Mouse (Mus musculus): ENCODE results near the gene Gm20388. TPM values are rescaled to one million over a fixed set of nuclear protein-coding genes. Genes with fewer than 3 reads are reported as not detected.

The Gm20388 gene
- polyA plus RNA-seq, 1 experiment from 2014 or later, result 5.5 TPM

DNA sequence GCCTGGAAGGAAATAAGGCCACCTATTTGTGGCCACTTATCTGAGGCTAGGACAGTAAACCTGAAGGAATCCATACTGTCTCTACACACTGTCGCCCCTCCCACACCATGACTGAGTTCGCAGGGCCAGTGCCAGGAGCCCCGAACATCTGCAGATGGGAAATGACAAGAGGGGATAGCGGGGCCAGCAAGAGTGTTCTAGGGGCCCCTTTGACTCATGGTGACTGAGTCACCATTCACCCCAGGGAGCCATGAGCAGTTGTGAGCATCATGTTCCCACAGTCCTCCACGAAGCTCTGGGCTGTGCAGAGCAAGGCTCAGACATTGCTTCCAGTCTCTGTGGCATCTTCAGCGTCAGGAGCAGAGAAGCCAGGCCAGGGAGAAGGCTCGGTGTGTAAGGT lies 2268.7 kb downstream of the Gm20388 start:
- no peaks in the 10 kb centered on the region for H3K9me3 ChIP-seq
- peaks cover 6% of the 10 kb centered on the region; the same call in 1 of the 2 replicates for H3K4me1 ChIP-seq
- H3K9ac ChIP-seq, result no peak overlapping the region
- H3K27ac ChIP-seq, result no peak overlapping the region
- no peak for ATAC-seq (ENCODE audit: borderline replicate concordance, extremely low read depth, low FRiP score, low TSS enrichment)
- no peak overlapping the region for H3K4me2 ChIP-seq
- 0 out of 2 replicates have a peak, but pooled peaks cover 9% of the 10 kb centered on the region for H3K27me3 ChIP-seq
- H3K36me3 ChIP-seq, result no peaks in the 10 kb centered on the region
- no peak overlapping the region for H3K4me3 ChIP-seq
- WGBS, result 71% methylated on average over 7 of the region's 7 CpGs

DNA sequence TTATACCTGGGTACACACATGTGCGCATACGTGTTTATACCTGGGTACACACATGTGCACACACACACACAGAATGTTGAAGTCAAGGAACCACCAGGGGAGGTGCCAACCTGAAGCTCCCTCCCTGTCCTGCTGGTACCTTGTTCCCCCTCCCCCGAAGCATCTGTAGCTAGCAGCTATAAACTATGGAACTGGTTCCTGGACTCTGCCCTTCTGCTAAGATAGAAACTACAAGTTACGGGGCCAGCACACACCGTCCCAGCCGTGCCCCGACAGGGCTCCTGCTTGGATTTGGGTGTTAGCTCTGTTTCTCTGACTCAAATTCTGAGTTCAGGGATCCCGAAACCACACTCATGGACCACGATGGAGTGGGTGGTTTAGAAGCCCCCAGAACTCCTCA lies 2269.5 kb downstream of the Gm20388 start:
- 88% methylated on average over 9 of the region's 9 CpGs for WGBS
- peaks cover 6% of the 10 kb centered on the region; the same call in 1 of the 2 replicates for H3K4me1 ChIP-seq
- H3K9ac ChIP-seq, result no peak overlapping the region
- no peaks in the 10 kb centered on the region for H3K36me3 ChIP-seq
- H3K4me3 ChIP-seq, result no peak overlapping the region
- no peak overlapping the region for H3K4me2 ChIP-seq
- ATAC-seq (ENCODE audit: borderline replicate concordance, extremely low read depth, low FRiP score, low TSS enrichment), result no peak
- H3K9me3 ChIP-seq, result no peaks in the 10 kb centered on the region
- 0 out of 2 replicates have a peak, but pooled peaks cover 9% of the 10 kb centered on the region for H3K27me3 ChIP-seq
- H3K27ac ChIP-seq, result no peak overlapping the region

DNA sequence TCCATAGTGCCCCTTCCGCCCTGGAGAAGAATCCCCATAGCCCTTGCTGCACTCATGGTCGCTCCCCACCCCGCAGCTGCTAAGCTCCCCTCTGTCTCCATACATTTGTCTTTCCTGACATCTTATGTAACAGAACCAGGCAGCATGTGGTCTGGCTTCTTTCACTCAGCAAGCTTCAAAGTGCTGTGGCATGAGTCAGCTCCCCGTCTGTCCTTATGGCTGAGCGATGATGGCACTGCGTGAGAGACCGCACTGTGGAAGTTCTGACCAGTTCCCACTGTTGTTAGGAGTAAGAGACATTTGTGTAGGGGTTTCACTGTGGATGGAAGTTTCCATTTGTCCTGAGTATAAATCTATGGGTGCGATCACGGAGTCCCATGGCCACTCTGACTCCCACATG lies 2270.8 kb downstream of the Gm20388 start:
- Histone ChIP-seq H3K4me2 (no peak overlapping the region), H3K27ac (no peak overlapping the region), H3K4me1 (peaks cover 6% of the 10 kb centered on the region; the same call in 1 of the 2 replicates), H3K36me3 (no peaks in the 10 kb centered on the region), H3K9me3 (no peaks in the 10 kb centered on the region), H3K27me3 (0 out of 2 replicates have a peak, but pooled peaks cover 9% of the 10 kb centered on the region), H3K4me3 (no peak overlapping the region), H3K9ac (no peak overlapping the region)
- no peak for ATAC-seq (ENCODE audit: borderline replicate concordance, extremely low read depth, low FRiP score, low TSS enrichment)
- 48% methylated on average over 9 of the region's 9 CpGs for WGBS

DNA sequence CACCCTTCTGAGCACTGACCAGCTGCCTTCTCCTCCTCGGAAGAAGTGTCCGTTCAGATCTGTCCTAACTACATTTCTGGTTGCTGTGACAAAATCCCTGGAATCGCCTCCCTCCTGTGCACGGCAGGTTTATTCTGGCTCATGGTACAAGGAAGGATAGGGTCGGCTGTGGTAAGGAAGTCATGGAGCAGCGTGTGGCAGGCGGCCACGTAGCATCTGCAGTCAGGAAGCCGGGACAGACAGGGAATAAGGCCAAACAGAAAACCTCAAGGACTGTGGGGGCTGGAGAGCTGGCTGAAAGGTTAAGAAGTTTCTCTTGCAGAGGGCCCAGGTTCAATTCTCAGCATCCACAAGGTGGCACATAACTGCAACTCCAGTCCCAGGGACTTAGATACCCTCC lies 2271.3 kb downstream of the Gm20388 start:
- ATAC-seq (ENCODE audit: borderline replicate concordance, extremely low read depth, low FRiP score, low TSS enrichment), result no peak

DNA sequence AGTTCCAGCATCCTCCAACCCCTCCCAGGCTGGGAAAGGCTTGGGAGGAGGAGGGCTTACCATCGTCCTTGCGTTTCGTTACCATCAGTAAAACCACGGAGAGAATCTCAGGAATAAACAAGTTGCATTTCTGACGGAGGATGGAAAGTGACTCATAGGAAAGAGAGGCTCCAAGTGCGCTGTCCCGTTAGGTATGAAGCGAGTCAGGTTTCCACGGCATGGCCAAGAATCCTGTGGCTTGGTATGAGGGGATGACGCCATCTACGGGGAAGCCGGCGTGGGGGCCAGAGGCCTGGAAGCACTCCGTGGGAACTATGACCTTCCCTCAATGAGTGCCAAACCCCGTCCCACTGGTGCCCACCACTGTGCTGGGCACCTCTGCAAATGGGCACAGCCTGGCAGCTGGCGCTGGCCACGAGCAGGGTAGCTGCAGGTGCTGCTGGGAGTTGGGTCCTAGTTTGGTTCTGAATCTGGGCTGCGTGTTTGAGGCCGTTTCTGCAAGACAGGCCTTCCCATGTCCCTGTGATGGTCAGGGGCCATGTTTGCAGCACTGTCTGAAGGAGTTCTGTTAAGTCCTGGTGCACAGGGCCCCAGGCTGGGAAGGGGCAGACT lies 2275.8 kb downstream of the Gm20388 start:
- no peak overlapping the region for H3K4me3 ChIP-seq
- ATAC-seq (ENCODE audit: borderline replicate concordance, extremely low read depth, low FRiP score, low TSS enrichment), result no peak
- H3K9me3 ChIP-seq, result no peaks in the 10 kb centered on the region
- 0 out of 2 replicates have a peak, but pooled peaks cover 6% of the 10 kb centered on the region for H3K27me3 ChIP-seq
- 79% methylated on average over 19 of the region's 19 CpGs for WGBS
- peaks cover 15% of the 10 kb centered on the region; the same call in 1 of the 2 replicates for H3K4me1 ChIP-seq
- H3K9ac ChIP-seq, result no peak overlapping the region
- H3K36me3 ChIP-seq, result no peaks in the 10 kb centered on the region
- no peak overlapping the region for H3K4me2 ChIP-seq
- H3K27ac ChIP-seq, result no peak overlapping the region

More for the DNA sequence above, 2271.3 kb downstream of the Gm20388 start:
- H3K4me3 ChIP-seq, result no peak overlapping the region
- H3K27me3 ChIP-seq, result 0 out of 2 replicates have a peak, but pooled peaks cover 9% of the 10 kb centered on the region
- 30% methylated on average over 9 of the region's 9 CpGs for WGBS
- H3K36me3 ChIP-seq, result no peaks in the 10 kb centered on the region
- no peak overlapping the region for H3K4me2 ChIP-seq
- H3K27ac ChIP-seq, result no peak overlapping the region
- H3K9ac ChIP-seq, result no peak overlapping the region
- no peaks in the 10 kb centered on the region for H3K9me3 ChIP-seq
- peaks cover 6% of the 10 kb centered on the region; the same call in 1 of the 2 replicates for H3K4me1 ChIP-seq

DNA sequence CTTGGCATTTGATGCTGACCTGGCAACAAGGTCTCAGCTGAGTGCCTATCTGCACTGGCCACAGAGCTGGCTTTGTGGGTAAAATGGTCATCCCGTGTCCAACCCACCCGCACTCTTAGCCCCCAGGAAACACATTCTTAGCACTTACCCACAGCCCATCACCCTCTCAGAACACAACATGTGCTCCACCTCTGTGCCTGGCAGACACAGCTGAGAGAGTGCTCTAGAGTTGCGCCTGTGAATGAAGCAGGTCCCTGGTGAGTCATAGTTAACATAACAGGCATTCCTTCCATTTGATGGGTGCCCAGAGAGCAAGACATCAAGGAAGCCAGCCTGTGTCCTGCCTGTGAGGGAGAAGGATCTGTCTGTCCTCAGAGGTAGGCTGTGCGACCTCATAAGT lies 2276.6 kb downstream of the Gm20388 start:
- Histone ChIP-seq H3K9me3 (no peaks in the 10 kb centered on the region), H3K27me3 (no peaks in the 10 kb centered on the region), H3K27ac (no peak overlapping the region), H3K36me3 (no peaks in the 10 kb centered on the region), H3K9ac (no peak overlapping the region), H3K4me3 (no peak overlapping the region), H3K4me2 (no peak overlapping the region), H3K4me1 (peaks cover 9% of the 10 kb centered on the region; the same call in 1 of the 2 replicates)
- 67% methylated on average over 4 of the region's 4 CpGs for WGBS
- no peak for ATAC-seq (ENCODE audit: borderline replicate concordance, extremely low read depth, low FRiP score, low TSS enrichment)

DNA sequence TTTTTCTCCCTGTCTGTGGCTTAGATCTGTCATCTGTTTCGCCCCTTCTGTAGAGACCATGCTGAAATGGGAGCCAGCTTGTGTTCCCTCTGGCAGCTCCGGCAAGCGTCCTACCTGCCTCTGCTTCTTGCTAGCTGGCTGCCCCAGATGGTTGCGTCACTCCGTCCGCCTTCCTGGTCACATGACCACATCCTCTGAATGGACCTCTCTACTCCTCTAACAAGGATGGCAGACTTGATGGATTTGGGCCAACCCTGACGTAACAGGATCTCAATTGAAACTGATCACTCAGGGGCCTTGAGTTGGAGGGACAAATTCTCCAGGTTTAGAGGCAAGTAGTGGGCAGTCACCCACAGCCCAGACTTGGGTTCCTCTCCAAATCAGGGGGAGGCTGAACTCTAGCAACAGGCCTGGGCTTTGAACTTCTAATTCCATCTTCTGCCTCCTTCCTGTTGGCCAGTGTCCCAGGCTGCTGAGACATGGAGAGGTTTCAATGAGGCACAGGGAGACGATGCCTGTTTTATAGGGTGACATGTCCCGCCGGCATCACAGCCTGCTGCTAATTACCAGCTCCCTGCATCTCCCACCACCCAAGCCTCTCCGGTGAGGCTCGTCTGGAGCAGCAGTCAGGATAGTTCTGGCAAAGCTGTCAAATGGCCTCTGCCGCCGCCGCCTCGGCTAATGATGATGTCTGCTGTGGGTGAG lies 2279.9 kb downstream of the Gm20388 start:
- Histone ChIP-seq H3K4me1 (peaks cover 24% of the 10 kb centered on the region), H3K9me3 (no peaks in the 10 kb centered on the region), H3K4me3 (no peak overlapping the region), H3K27ac (no peak overlapping the region), H3K4me2 (no peak overlapping the region), H3K27me3 (no peaks in the 10 kb centered on the region), H3K36me3 (no peaks in the 10 kb centered on the region), H3K9ac (no peak overlapping the region)
- 37% methylated on average over 16 of the region's 16 CpGs for WGBS
- ATAC-seq (ENCODE audit: borderline replicate concordance, extremely low read depth, low FRiP score, low TSS enrichment), result no peak

DNA sequence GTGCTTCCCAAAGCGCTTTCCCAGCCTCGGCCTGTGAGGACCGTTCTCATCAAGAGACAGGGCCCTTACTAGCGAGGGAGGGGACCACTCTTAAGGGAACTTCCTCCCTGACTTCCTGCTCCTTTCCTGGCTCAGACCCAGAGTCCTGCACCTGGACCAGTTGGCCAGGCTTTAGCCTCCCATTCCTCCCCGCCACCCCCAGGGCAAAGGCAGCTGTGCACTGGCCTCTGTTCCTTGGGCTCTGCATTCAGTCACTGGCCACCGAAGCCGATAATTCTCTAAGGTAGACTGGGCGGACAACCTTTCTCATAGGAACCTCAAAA lies 2280.4 kb downstream of the Gm20388 start:
- WGBS, result 58% methylated on average over 8 of the region's 8 CpGs
- H3K27ac ChIP-seq, result no peak overlapping the region

DNA sequence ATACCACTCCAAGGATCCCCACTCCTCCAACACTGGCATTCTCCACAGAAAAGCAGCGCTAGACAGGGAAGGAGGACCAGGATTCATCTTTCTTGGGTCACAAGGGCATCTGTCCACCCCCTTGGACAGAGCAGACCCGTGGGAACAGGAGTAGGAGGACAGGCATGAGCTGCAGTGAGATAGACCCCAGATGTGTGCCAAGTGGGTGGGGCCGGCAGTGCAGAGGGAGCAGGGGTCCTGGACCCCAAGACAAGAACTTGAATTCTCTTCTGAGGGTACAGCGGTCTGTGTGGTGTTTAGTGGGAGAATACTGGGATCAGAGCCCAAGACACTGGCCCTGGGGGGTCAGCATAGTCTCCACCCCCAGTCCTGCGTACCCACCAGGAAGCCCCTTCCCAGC lies 2282.1 kb downstream of the Gm20388 start:
- Histone ChIP-seq H3K9me3 (no peaks in the 10 kb centered on the region), H3K9ac (no peak overlapping the region), H3K4me3 (no peak overlapping the region), H3K36me3 (no peaks in the 10 kb centered on the region), H3K4me1 (peaks cover 24% of the 10 kb centered on the region), H3K4me2 (no peak overlapping the region), H3K27ac (no peak overlapping the region), H3K27me3 (no peaks in the 10 kb centered on the region)
- WGBS, result 67% methylated on average over 5 of the region's 5 CpGs
- ATAC-seq (ENCODE audit: borderline replicate concordance, extremely low read depth, low FRiP score, low TSS enrichment), result no peak

More for the DNA sequence above, 2280.4 kb downstream of the Gm20388 start:
- Histone ChIP-seq H3K9ac (no peak overlapping the region), H3K36me3 (no peaks in the 10 kb centered on the region), H3K27me3 (no peaks in the 10 kb centered on the region), H3K4me2 (no peak overlapping the region), H3K4me1 (peaks cover 24% of the 10 kb centered on the region), H3K4me3 (no peak overlapping the region), H3K9me3 (no peaks in the 10 kb centered on the region)
- no peak for ATAC-seq (ENCODE audit: borderline replicate concordance, extremely low read depth, low FRiP score, low TSS enrichment)

DNA sequence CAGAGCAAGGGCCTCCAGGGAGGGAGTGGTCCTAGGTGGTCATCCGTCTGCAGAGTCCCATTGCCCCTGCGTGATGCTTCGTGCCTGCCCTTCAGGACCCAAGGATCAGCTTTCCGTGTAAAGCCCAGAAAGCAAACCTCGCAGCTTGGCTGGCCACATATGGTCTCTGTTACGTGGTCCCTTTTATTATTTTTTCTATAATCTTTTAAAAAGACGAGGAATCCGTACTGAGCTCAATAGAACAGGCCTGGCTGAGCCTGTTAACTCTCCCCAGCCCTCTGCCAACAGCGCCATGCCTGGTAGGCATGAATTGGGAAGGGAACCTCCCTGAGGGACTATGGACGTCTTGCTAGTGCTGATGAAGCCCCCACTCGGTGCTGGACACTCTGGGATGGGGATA lies 2282.9 kb downstream of the Gm20388 start:
- WGBS, result 66% methylated on average over 11 of the region's 11 CpGs
- Histone ChIP-seq H3K4me3 (no peak overlapping the region), H3K9ac (no peak overlapping the region), H3K9me3 (no peaks in the 10 kb centered on the region), H3K27ac (no peak overlapping the region), H3K4me2 (no peak overlapping the region), H3K27me3 (no peaks in the 10 kb centered on the region), H3K36me3 (no peaks in the 10 kb centered on the region), H3K4me1 (peaks cover 24% of the 10 kb centered on the region)
- no peak for ATAC-seq (ENCODE audit: borderline replicate concordance, extremely low read depth, low FRiP score, low TSS enrichment)

DNA sequence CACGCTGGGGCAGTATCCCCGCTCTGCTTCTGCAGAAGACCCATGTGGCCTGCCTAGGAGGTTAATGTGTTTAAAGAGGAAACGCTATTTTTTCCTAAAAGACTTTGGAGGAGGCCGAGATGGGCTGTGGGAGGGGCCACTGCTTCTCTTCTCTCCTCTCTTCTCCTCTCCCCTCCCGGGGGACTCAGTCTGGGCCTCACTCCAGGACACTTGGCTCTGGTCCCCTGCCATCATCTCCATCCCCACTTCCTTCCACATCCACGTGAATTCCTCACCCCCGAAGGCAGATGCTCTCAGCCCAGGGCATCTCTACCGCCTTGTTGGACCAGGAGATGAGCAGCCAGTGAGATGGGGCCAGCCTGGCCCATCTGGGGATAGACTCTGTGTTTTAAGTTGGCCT lies 2283.8 kb downstream of the Gm20388 start:
- Histone ChIP-seq H3K9ac (no peak overlapping the region), H3K27ac (0 out of 2 replicates have a peak overlapping the region, but pooled peaks have one; percentile 18), H3K4me3 (no peak overlapping the region), H3K9me3 (no peaks in the 10 kb centered on the region), H3K36me3 (no peaks in the 10 kb centered on the region), H3K27me3 (no peaks in the 10 kb centered on the region), H3K4me1 (peaks cover 24% of the 10 kb centered on the region), H3K4me2 (no peak overlapping the region)
- WGBS, result 30% methylated on average over 8 of the region's 8 CpGs
- ATAC-seq (ENCODE audit: borderline replicate concordance, extremely low read depth, low FRiP score, low TSS enrichment), result peak; percentile 40; the same call in 1 of the 2 replicates

DNA sequence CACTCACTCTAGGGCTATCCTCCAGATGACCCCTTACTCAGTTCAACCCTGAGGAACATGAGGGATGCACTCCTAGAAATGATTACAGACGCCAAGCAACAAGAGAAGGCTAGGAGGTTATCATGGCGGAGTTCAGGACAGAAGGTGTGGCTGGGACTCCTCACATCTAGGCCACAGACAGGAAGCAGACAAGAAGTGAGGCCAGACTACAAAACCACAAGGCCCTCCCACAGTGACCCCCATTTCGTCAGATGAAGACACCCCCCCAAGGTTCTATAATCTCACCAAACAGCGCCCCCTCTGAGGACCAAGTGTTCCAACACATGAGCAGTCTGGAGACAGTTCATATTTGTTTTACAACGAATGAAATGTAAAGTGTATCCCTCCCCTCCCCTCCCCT lies 2286.7 kb downstream of the Gm20388 start:
- Histone ChIP-seq H3K27ac (no peak overlapping the region), H3K4me2 (no peak overlapping the region), H3K27me3 (no peaks in the 10 kb centered on the region), H3K36me3 (no peaks in the 10 kb centered on the region), H3K4me3 (no peak overlapping the region), H3K4me1 (peaks cover 15% of the 10 kb centered on the region; the same call in 1 of the 2 replicates), H3K9me3 (no peaks in the 10 kb centered on the region), H3K9ac (no peak overlapping the region)
- 53% methylated on average over 5 of the region's 5 CpGs for WGBS
- ATAC-seq (ENCODE audit: borderline replicate concordance, extremely low read depth, low FRiP score, low TSS enrichment), result no peak

All from lung, embryonic 15.5 days (tissue).